Mouse (Mus musculus): ENCODE data around the gene Lin37.

DNA sequence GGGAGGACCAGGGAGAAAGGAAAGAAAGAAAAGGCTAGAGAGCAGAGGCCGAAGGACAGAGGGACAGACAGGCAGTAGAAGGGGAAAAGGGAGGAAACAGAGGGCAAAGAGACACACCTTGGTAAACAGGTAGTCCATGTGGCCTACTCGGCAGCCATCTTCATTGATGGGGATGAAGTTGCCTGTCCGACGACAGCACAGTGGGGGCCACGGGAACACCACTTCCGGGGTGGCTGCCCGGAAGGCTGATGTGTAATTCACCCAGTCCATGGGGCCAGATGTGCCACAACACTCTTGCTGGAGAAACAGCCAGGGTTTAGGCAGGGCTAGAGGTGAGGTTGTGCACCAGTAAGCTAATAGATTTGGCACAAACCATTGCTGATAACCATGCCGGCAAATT, 45.3 kb upstream of the Lin37 start:
- TF ChIP-seq CTCF (conservative IDR thresholded peaks at IDR 0.05; ENCODE audit: insufficient read depth, insufficient read length, low read depth, low read length), result no peak
- no peak for TF ChIP-seq POLR2A (IDR thresholded peaks at IDR 0.05; ENCODE audit: low read depth, low read length)
